Mouse (Mus musculus) erythroid progenitor cell, adult 5-6 weeks (primary cell): ENCODE results near the gene Fcmr. TPM values are rescaled to one million over a fixed set of nuclear protein-coding genes. Genes with fewer than 3 reads are reported as not detected.

Source experiments
- ATAC-seq: replicated peaks from 2 replicates; pipeline ENCODE4 v1.8.0; 2016; ENCODE audit warnings: moderate number of reproducible peaks, mild to moderate bottlenecking, moderate TSS enrichment, inconsistent platforms; ENCODE audit not compliant: poor library complexity, low FRiP score, severe bottlenecking
- total RNA-seq, 2 experiments: library from RNA; stranded (forward) in 1 of 2; stranded (reverse) in 1 of 2; fragments of 150-400 nt in 1 of 2; fragments of 186-747, 209-891 nt in 1 of 2; gene quantifications; 2 replicates each; pipeline versions ENCODE4 v1.2.3 to v1.2.4; 2015 to 2017; ENCODE audit warnings: low replicate concordance in 2 of 2

Fcmr gene
- total RNA-seq (2015; ENCODE audit: low replicate concordance) (11.2 and 16.3 TPM in 2 replicates), total RNA-seq (2017; ENCODE audit: low replicate concordance) (4.7 and 9.2 TPM in 2 replicates)

DNA sequence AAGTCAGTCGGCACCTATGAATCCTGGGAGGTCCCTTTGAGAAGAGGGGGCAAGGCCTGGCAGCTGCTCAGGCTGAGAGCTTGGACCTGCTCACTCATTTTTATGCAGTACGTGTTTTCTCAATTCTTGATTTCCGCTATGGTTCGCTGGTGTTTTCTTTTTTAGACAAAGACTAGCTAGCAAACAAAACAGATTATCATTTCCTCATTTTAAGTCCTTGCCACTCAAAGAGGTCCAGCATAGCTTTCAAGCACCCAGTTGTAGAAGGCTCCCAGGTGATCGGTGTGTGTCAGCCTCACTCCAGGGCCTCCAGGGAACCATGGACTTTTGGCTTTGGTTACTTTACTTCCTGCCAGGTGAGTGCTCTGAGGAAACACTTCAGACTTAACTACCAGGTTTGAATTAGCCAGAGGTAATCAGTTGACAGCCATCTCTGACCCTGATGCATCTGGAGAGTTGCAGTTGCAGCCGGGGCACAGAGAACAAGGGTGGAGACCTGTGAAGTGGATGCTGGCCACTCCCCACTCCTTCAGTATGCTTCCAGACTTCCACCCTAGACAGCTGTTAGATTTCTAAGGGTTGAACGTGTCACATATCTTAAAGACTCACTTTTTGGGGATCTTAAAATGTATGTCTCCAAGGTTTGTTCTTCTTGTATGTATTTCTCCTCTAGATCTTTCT is at the start of gene Fcmr:
Gene Fcmr (plus strand): TSS at position 129 of the 681 bp plus-strand sequence.
- ATAC-seq: no peak

DNA sequence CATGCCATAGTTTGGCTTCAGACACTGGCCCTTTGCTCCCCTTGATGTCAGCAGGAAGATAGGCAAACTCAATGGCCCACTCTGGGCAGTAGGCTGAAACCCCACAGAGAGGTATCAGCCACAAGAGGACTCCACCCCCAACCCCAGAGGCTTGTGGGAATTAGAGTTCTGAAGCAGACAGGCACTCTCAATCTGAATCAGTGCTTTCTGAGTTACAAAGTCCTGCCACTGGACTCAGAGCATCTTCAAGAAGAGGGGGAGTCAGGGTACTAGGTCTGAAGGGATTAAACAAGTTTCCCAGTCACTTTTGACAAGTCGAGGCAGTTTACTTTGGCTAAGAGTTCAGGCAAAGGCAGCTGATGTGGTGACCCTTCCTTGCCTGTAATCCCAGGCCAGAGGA is 45.7 kb upstream of the Fcmr start:
- ATAC-seq: no peak

DNA sequence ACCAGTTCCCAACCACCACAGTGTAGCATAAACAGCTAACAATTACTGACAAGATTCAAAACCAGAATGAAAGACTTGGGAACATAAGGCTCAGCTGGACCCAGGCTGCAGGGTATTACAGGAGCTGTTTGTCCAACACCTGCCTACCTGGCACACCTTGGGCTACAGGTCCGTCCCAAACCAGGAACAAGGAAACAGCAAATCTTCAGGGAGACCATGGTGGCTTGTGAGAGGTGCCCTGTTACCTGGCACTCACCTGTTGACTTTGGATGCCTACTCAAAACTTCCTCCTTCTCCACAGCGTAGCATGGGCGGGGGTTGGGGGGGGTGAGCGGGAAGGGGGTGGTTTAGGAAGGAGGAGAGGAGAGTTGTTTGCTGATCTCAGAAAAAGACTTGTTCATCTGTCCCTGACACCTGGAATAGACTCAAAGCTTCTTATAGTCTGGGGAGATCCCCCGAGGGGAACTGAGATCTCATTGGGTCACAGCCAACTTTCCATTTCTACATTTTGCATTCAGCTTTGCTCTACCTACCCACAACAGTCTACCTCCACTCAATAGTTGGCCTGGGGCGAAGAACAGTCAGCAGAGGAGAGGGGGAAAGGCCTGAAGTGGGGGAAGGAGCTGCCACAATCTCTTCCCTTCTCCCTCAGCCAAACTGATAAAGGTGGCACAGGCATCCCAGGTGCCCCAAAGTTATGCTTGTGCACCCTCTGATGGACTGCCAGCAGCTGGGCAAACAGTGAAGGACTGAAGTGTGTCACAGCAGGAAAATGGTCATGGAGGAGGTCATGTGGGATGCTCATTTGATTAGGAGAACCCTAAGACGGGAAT is 44.9 kb upstream of the Fcmr start:
- ATAC-seq: no peak; the same call in 1 of the 2 replicates

DNA sequence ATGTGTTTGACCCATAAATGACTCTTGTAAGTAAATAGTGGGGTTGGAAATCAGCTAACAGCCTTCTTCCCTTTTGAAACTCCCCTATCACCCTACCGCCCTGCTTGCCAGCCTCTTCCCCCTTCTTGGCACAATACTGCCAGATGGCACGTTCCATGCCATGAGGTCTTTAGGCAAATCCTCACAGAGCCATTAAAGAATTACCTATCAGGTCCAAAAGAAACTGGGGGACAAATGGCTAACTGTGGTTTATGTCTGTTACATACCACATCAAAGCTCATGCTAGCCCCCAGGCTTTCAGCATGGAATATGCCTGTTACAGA is 44.4 kb upstream of the Fcmr start:
- ATAC-seq: no peak

DNA sequence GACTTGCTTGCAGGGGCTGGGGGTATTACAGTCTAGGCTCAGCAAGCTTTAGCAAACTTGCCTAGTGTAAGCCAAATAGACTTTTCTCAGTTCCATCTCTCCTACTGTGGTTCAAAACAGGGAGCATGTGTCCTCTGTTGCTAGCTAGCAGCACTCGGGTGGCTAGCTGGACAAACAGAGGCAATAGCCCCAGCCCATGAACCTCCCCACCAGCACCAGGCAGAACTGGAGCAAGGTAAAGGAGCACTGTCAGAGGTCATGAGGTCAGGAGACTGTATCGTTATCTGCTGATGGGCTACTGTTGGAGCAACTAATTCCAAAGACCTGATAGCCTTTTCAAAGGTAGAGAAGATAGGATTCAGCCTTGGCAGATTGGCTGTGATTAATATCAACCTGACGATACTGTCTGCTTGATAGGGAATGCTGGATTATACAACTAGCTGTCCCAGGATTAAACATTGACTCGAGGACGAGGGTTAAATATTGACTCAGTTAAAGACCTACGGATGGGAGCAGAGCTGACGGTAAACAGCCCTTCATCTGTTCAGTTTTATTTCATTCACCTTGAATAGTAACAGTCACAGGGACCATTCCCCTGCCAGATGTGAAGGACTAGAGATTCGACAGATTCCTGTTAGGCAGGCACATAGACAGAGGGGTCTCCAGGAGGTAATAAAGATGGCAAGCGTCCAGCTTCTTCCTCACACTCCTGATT is 43.4 kb upstream of the Fcmr start:
- no peak for ATAC-seq

DNA sequence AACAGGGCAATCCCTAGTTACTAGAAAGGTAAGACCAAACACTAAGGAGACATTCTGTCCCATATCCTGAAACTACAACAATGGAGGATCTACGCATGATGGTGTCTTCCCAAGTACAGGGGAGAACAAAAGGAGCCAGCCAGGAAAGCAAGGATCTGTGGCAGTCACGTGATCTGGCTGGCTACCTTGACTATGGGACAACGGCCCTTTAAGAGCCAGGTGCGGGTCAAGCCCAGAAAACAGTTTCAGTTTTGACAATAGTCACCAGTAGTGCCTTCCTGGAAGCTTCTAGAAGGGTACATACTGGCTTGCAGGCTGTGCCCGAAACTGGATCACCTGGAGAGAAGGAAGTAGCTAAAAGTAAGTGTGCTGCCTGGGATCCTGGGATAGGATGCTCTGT is 39.0 kb upstream of the Fcmr start, which contains the start of gene Pigr:
Gene Pigr (plus strand): TSS at position 237 of the 400 bp plus-strand sequence.
- ATAC-seq: no peak

DNA sequence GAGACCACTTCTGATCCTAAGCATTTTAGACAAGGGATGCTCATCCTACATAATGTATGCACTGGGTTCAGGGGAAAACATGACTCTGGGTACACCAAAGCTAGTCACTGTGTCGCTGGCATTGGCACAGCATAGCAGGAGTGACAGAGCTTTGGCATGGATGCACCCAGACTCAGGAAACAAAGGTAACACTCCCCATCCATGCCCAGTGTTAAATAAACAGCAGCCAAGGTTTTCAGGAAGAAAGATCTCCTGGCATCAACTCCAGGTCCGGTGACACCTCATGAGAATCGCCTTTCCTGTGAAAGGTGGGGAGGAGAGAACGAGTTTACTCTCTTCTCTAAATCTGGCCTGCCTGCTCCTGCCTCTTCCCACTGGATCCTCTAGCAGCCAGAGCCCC is 36.8 kb upstream of the Fcmr start:
- ATAC-seq: no peak

DNA sequence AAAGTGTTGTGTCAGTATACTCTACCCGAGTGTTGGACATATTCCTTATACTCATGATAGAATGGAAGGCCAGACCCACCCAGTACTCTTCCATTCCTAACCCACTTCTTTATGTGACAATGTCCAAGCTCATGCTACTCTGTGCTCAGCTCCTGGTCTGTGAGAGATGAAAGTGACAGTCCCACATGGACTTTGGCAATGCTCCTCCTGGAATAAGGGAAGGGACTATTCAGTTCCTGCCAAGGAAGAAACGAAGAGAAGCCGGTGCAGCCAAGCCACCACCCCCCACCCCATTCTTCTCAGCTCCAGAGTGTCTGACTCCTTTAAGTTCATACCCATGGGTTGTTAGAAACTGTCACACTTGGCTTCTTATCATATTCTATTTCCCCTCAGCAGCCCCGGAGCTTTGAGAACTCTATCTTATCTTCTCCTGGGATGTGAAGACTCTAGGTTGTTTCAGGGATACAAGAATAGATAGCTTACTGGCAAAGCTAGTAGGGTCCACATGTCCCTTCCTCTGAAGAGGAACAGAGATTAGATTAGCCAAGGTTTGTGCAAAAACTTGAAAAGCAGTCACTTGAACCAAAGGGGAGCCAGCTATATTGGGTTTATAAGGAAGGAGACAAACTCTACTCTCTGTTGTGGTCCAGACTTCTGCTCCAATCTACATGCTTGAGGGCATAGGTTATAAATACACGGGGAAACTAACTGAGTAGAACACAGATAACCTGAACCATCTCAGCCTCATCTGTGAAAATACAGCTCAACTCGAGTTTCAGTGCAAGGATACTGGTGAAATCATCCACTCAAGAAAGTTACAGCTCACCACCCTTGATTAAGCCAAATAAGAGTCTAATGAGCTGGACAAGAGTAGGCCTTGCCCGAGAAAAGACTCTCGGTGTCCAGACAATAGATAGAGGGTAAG is 35.3 kb upstream of the Fcmr start:
- ATAC-seq: no peak

DNA sequence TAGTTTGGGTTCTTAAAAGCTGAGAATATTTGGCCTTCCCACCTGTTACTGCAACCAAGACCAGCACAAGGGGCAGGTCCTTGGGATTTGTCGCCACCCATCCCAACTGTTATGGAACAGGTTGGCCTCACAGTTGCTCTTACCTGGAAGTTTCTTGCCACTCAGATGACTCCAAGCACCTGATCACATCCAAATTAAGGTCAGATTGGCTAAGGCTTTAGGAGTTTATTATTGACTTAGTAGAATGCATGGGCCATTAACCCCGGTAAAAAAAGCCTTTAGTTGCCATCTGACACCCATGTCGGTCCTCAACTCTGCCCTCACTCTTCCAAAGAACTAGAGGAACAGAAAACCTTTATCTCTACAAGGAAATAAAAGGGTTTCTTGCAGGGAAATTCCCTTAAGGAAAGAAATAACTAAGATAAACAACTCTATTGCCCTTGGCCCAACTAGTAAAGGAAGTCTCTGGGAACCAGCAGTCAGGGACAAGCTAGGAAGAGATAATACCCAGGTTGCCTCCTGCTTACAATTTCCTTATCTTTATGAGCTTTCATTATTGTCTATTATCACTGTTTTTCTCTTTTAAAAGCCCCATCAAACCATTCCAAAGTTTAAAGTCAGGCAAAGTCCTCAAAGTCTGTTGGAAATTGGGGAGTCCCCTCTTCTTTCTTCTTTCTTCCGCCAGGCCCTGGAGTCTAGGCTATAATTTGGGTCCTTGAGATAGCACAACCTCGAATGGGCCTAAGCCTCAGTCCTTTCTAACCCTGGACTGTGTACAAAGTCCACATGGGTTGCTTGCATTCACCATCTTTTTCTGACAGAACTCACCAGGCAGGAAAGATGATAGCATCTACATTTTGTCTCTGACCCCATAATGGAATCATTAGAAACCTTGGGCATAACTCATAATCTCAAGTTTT is 33.0 kb upstream of the Fcmr start:
- ATAC-seq: no peak

DNA sequence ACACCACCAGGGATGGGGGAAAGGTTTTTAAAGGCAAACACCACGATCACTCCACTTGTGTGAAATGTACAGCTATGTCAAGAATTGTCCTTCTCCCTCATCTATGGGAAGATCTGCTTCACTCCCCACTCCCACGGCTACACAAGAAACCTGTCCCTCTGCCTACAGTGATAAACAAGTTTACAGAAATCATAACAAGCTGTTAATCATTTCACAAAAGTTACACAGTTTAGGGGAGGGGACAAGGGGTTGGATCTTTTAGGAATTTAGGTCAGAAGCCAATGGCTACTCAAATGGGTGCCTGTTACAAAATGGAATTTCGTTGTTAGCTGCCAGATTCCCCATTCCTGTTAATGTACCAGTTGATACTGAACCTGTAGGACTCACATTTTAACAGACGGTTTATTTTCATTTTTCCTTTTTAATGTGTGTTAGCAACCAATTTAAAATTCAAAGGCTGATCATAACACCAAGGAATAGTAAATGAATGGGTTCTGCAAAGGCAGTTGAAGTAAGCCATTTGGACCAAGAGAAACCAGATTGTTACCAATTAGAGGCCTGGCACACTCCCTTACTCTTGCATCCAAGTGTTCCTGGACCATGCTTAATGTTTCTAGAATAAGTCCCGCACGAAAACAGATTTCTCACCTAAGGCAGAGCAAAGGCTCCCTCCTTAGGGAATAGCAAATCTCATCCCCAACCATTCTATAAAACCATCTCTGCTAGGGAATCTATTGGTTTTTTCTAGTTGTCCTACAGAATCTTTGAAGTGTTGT is 30.1 kb upstream of the Fcmr start:
- no peak for ATAC-seq

DNA sequence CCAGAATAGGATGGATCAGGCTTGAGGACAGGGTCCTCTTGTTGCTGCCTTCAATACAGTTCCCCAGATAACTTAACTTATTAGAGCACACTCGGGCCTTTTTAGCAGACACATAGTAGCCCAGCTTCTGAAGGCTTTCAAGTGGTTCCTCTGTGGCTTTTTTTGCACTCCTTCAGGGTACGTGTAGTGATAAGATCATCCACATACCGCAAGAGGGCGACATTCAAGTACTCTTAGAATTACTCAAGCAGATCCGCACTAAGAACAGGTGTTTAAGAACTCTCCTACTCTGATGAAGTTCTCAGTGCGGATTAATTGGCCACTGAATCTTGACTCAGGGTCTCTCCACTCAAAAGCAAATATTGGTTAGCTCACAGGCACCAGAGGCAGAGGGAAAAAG is 27.2 kb upstream of the Fcmr start:
- ATAC-seq: no peak

DNA sequence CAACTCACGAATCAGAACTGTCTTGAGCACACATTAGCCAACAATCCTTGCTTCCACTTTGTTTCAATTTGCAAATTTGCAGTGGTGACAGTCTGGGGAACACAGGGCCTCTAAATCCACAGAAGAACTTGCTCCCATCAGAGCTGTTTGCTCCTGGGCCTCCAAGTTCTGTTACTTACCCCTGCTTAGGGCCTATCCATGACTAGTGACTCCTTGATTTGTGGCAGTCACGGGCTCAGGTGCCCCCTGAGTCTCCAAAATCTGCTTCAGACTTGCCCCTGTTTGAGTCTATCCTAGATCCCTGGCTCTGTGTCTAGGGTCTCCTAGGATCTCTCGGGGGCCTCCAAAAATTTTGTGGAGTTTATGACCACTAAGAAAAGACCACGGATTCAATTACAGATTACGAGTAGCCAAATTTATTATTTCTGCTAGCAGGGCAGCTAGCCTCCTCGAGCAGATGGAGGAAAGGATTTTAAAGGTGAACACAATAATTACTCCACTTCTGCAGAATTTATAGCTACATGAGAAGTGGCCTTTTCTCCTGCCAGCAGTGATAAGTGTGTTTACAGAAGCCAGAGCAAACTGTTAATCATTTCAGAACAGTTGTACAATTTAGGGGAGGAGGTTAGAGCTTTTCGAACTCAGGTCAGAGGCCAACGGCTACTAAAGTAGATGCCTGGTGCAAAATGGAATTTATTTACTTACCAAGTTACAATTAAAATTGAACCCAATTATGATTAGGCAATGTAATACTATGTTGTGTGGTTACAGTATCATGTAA is 24.7 kb upstream of the Fcmr start:
- ATAC-seq: no peak

DNA sequence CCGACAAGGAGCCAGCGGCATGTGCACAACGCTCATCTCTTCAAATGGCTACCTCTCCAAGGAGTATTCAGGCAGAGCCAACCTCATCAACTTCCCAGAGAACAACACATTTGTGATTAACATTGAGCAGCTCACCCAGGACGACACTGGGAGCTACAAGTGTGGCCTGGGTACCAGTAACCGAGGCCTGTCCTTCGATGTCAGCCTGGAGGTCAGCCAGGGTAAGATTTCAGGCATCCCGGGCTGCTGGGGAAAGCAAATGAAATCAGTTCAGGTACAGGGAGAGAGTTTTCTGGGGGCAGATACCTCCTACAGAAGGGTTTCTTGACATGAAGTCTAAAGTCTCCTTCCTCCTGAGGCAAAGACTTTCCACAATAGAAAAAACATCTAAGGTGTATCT is 23.8 kb upstream of the Fcmr start:
- ATAC-seq: no peak

DNA sequence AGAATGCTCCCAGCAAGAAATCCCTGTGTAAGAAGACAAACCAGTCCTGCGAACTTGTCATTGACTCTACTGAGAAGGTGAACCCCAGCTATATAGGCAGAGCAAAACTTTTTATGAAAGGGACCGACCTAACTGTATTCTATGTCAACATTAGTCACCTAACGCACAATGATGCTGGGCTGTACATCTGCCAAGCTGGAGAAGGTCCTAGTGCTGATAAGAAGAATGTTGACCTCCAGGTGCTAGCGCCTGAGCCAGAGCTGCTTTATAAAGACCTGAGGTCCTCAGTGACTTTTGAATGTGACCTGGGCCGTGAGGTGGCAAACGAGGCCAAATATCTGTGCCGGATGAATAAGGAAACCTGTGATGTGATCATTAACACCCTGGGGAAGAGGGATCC is 21.0 kb upstream of the Fcmr start:
- no peak for ATAC-seq

DNA sequence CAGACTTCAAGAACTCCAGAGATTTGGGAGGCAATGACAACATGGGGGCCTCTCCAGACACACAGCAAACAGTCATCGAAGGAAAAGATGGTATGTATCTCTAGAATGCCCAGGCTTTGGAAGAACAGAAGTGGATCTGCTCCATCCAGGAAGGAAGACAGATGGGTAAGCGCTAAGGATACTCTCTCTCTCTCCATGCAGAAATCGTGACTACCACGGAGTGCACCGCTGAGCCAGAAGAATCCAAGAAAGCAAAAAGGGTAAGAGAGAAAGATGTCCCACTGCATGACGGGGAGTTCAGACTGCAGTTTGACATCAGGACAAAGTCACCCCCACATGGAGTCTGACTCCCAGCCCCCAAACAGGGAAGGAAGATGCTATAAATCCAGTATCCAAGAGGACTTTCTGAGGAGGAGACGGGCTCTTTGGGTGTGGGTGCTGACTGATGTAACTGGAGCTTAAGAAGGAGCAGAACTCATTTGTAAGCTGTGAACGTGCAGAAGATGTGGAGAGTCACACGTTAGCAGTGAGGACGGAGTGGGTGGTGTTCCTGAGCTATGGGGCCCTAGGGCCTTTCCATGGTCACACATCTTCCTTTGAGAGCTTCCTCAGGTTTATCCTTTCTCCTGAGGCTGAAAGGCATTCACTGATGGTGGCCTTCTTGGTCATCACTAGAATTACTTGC is 15.8 kb upstream of the Fcmr start:
- no peak for ATAC-seq

DNA sequence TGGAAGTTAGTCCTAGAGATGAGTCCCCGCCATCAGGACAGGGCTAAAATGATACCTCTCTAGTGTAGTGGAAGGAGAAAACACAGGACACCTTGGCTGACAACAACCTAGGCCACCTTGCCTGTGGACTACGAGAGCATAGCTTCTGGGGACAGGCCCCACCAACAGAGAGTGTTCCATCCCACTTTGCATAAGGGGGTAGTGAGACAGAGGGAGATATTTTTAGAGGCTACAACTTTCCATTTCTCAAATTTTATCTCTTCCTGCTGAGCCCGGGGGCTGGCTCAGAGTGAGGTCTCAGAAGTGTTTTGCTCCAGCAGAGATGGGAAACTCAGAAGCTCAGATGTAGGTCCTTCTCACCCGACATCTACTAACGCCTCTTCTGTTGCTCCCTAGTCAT is 15.1 kb upstream of the Fcmr start:
- ATAC-seq: no peak

DNA sequence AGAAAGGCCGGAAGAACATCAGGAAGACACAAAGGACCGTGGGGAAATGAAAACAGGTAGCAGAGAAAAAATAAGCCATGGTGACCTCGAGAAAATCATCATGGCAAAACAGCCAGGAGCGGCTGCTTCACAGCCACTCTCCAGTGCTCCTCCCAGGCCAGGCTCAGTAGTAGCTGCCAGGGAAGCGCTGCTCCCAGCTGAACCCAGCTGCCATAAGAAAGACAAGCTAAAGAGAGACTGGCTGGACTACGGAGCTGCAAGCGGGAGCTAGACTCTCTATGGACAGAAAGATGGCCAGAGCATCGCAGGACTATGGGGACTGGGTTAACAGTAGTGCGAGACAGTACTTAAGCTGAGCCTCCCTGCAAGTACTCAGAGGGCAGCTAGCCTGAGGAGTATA is 10.7 kb upstream of the Fcmr start:
- ATAC-seq: no peak
